Mouse (Mus musculus) E14TG2a.4 (cell line): ENCODE measurements around the gene Ppard.

Source experiments
- CTCF ChIP-seq: conservative IDR thresholded peaks from 2 replicates; pipeline ENCODE4 v1.5.1; 2014; ENCODE audit warnings: low read length
- NANOG ChIP-seq: IDR thresholded peaks from 2 replicates; pipeline ENCODE4 v1.6.1; 2014; ENCODE audit warnings: borderline replicate concordance, low read length, mixed read lengths
- POU5F1 ChIP-seq: IDR thresholded peaks from 2 replicates; pipeline ENCODE4 v1.6.1; 2014; ENCODE audit warnings: low read length, borderline replicate concordance

GRCm38 (mm10) chr17:28305172-28305571 is 72.7 kb downstream of the Ppard start:
- TF ChIP-seq CTCF (no peak), POU5F1 (no peak), NANOG (no peak)
